Mouse (Mus musculus): ENCODE data around the gene Gm26992.
A peak's percentile ranks its signal among the peaks of the same experiment; 100 is the strongest.

Gene Gm26992

GRCm38 (mm10) chrX:103490853-103491252 is 69.0 kb downstream of the Gm26992 start:
- peak; percentile 39 for DNase-seq

- peak; percentile 18 for DNase-seq
Observed at GRCm38 (mm10) chrX:103492398-103493256, 70.8 kb downstream of the Gm26992 start.

GRCm38 (mm10) chrX:103493351-103494173 is 71.8 kb downstream of the Gm26992 start:
- peak; percentile 88 for DNase-seq

DNA sequence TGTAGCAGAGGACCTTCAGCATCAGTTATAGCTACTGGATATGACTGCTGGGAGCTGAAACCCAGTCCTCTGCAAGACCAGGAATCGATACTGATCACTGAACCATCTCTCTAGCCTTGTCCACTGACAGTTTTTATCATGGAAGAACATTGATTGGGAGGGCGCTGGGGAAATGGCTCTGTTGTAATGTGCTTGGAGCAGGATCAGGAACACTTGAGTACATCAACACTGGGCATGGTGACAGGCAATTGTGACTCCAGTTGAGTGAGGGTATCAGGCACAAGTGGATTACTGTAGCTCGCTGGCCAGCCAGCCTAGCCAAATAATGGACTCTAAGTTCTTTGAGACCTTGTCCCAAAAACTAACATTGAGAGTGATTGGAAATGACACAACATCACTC is 77.6 kb downstream of the Gm26992 start:
- DNase-seq = no peak

GRCm38 (mm10) chrX:103500137-103500536 is 78.3 kb downstream of the Gm26992 start:
- DNase-seq = no peak

DNA sequence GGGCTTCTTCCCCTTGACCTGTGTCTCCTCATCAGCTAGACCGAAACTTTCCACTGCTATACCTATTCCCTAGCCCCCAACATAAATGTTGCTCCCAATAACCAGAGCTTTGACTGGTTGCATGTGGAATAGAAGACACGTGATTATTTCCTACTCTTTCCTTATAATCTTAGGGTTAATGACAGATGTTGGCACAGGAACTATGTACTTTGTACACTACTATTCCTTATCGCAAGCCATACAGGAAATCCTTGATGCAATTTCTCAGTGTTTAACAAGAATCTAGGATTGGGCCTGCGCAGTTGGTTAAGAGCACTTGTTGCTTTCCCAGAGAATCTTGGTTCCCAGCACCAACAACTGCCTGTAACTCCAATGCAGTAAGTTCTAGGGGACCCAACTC is 86.4 kb downstream of the Gm26992 start:
- no peak for DNase-seq

- DNase-seq = no peak
Observed at GRCm38 (mm10) chrX:103509168-103510019, 87.6 kb downstream of the Gm26992 start.

- DNase-seq = peak; percentile 23
Observed at GRCm38 (mm10) chrX:103514782-103515181, 93.0 kb downstream of the Gm26992 start.

DNA sequence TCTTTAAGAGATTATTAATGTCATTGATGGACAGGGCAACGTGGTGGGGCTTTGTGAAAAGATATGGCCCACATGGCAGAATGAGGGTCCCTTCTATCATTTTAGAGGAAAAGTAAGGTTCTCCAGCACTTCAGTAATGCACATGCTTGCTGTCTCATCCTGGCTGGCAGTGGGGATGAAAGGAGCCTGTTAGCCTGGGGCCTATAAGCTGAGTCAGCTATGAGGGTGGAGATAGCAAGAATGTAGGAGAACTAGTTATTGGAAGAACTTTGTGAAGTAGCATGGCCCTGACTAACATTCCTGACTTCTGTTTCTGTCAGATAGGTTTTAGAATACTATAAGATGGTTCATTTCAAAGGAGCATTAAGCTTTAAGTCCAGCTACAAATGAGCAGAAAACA is 93.5 kb downstream of the Gm26992 start:
- DNase-seq = no peak

DNA sequence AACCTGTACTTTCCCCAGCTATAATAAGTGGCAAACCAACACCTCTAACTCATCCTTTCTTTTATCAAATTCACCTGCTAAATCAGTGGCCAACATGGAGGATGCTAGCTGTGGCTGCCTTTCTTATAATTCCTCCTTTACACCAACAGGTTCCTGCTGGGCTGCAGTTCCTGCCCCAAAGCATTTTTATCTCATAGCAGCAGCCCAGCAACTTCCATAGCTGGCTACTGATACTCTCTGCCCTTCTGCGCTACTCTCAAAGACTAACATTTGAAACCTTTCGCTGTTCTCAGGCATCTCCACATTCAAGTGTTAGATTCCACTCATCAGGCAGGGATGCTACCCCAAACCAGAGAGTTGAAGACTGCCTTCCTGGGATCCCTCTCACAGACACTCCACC is 97.0 kb downstream of the Gm26992 start:
- DNase-seq = no peak

- DNase-seq = no peak
Observed at GRCm38 (mm10) chrX:103519547-103519946, 97.7 kb downstream of the Gm26992 start.

GRCm38 (mm10) chrX:103521221-103521716 is 99.5 kb downstream of the Gm26992 start:
- DNase-seq = no peak

- DNase-seq = peak; percentile 74
Observed at GRCm38 (mm10) chrX:103529185-103529584, 107.4 kb downstream of the Gm26992 start.

All from liver (tissue).